Mouse (Mus musculus): ENCODE data around the gene Prim2. TPM values are rescaled to one million over a fixed set of nuclear protein-coding genes. Genes with fewer than 3 reads are reported as not detected.

Prim2 gene
- total RNA-seq, 1 experiment = 39.0 TPM

- no peak overlapping the region for H3K27ac ChIP-seq (ENCODE audit: insufficient read depth, low read depth, low read length, poor library complexity, severe bottlenecking)
- no peak overlapping the region for H3K4me3 ChIP-seq (ENCODE audit: insufficient read depth in 1 of 2, low read depth in 1 of 2, low read length in 2 of 2, poor library complexity in 1 of 2, severe bottlenecking in 1 of 2)
- no peak for DNase-seq (ENCODE audit: low read depth, low spot score)
- in situ Hi-C loops (cut with MboI; ENCODE audit: low sequenced_read_pairs in 2 of 2, unreplicated experiment in 2 of 2) = no loop called here
- H3K9me3 ChIP-seq (ENCODE audit: control insufficient read depth, insufficient read depth, low read depth, low read length) = no peaks in the 10 kb centered on the region
- TF ChIP-seq ZC3H11A (IDR thresholded peaks at IDR 0.05; ENCODE audit: borderline replicate concordance, low read depth, low read length) (no peak), CHD2 (IDR thresholded peaks at IDR 0.05; ENCODE audit: low read depth, low read length) (no peak), HCFC1 (IDR thresholded peaks at IDR 0.05; ENCODE audit: borderline replicate concordance, insufficient read depth, low read length) (no peak), MAFK (IDR thresholded peaks at IDR 0.05; ENCODE audit: insufficient read depth, low read depth, low read length) (no peak), ZNF384 (IDR thresholded peaks at IDR 0.05; ENCODE audit: low read depth, low read length) (no peak)
- no peak overlapping the region for H3K9ac ChIP-seq (ENCODE audit: insufficient read depth, low read depth, low read length, poor library complexity, severe bottlenecking)
- no peaks in the 10 kb centered on the region for H3K36me3 ChIP-seq (ENCODE audit: control insufficient read depth, insufficient read depth, low read length, poor library complexity, severe bottlenecking)
- no peaks in the 10 kb centered on the region for H3K4me1 ChIP-seq (ENCODE audit: control insufficient read depth in 2 of 2, insufficient read depth in 2 of 2, low read length in 2 of 2, poor library complexity in 1 of 2)
Observed at GRCm38 (mm10) chr1:33591997-33592608, 77.5 kb downstream of the Prim2 start.

- in situ Hi-C loops (cut with MboI; ENCODE audit: low sequenced_read_pairs in 2 of 2, unreplicated experiment in 2 of 2) = no loop called here
- no peak overlapping the region for H3K27ac ChIP-seq (ENCODE audit: insufficient read depth, low read depth, low read length, poor library complexity, severe bottlenecking)
- no peak for DNase-seq (ENCODE audit: low read depth, low spot score)
- H3K9me3 ChIP-seq (ENCODE audit: control insufficient read depth, insufficient read depth, low read depth, low read length) = no peaks in the 10 kb centered on the region
- no peak for TF ChIP-seq CHD2 (IDR thresholded peaks at IDR 0.05; ENCODE audit: low read depth, low read length)
- no peak for TF ChIP-seq ZNF384 (IDR thresholded peaks at IDR 0.05; ENCODE audit: low read depth, low read length)
- H3K36me3 ChIP-seq (ENCODE audit: control insufficient read depth, insufficient read depth, low read length, poor library complexity, severe bottlenecking) = no peaks in the 10 kb centered on the region
- no peak overlapping the region for H3K4me3 ChIP-seq (ENCODE audit: insufficient read depth in 1 of 2, low read depth in 1 of 2, low read length in 2 of 2, poor library complexity in 1 of 2, severe bottlenecking in 1 of 2)
- H3K4me1 ChIP-seq (ENCODE audit: control insufficient read depth in 2 of 2, insufficient read depth in 2 of 2, low read length in 2 of 2, poor library complexity in 1 of 2) = no peaks in the 10 kb centered on the region
- no peak overlapping the region for H3K9ac ChIP-seq (ENCODE audit: insufficient read depth, low read depth, low read length, poor library complexity, severe bottlenecking)
Observed at GRCm38 (mm10) chr1:33590556-33591411, 78.8 kb downstream of the Prim2 start.

- H3K9ac ChIP-seq (ENCODE audit: insufficient read depth, low read depth, low read length, poor library complexity, severe bottlenecking) = no peak overlapping the region
- in situ Hi-C loops (cut with MboI; ENCODE audit: low sequenced_read_pairs in 2 of 2, unreplicated experiment in 2 of 2) = no loop called here
- H3K27ac ChIP-seq (ENCODE audit: insufficient read depth, low read depth, low read length, poor library complexity, severe bottlenecking) = no peak overlapping the region
- H3K4me3 ChIP-seq (ENCODE audit: insufficient read depth in 1 of 2, low read depth in 1 of 2, low read length in 2 of 2, poor library complexity in 1 of 2, severe bottlenecking in 1 of 2) = no peak overlapping the region
- no peaks in the 10 kb centered on the region for H3K9me3 ChIP-seq (ENCODE audit: control insufficient read depth, insufficient read depth, low read depth, low read length)
- H3K4me1 ChIP-seq (ENCODE audit: control insufficient read depth in 2 of 2, insufficient read depth in 2 of 2, low read length in 2 of 2, poor library complexity in 1 of 2) = peaks cover 0 to under 1% of the 10 kb centered on the region in 2 experiments; a peak in 1 of 4 replicates
- no peaks in the 10 kb centered on the region for H3K36me3 ChIP-seq (ENCODE audit: control insufficient read depth, insufficient read depth, low read length, poor library complexity, severe bottlenecking)
- DNase-seq (ENCODE audit: low read depth, low spot score) = no peak
- TF ChIP-seq MAFK (IDR thresholded peaks at IDR 0.05; ENCODE audit: insufficient read depth, low read depth, low read length) (no peak), ZNF384 (IDR thresholded peaks at IDR 0.05; ENCODE audit: low read depth, low read length) (no peak), HCFC1 (IDR thresholded peaks at IDR 0.05; ENCODE audit: borderline replicate concordance, insufficient read depth, low read length) (no peak), ZC3H11A (IDR thresholded peaks at IDR 0.05; ENCODE audit: borderline replicate concordance, low read depth, low read length) (no peak), CHD2 (IDR thresholded peaks at IDR 0.05; ENCODE audit: low read depth, low read length) (no peak)
Observed at GRCm38 (mm10) chr1:33589531-33589930, 80.1 kb downstream of the Prim2 start.

GRCm38 (mm10) chr1:33588557-33588956 is 81.0 kb downstream of the Prim2 start:
- Histone ChIP-seq H3K36me3 (ENCODE audit: control insufficient read depth, insufficient read depth, low read length, poor library complexity, severe bottlenecking) (no peaks in the 10 kb centered on the region), H3K9ac (ENCODE audit: insufficient read depth, low read depth, low read length, poor library complexity, severe bottlenecking) (no peak overlapping the region), H3K4me3 (ENCODE audit: insufficient read depth in 1 of 2, low read depth in 1 of 2, low read length in 2 of 2, poor library complexity in 1 of 2, severe bottlenecking in 1 of 2) (no peak overlapping the region), H3K27ac (ENCODE audit: insufficient read depth, low read depth, low read length, poor library complexity, severe bottlenecking) (no peak overlapping the region), H3K9me3 (ENCODE audit: control insufficient read depth, insufficient read depth, low read depth, low read length) (no peaks in the 10 kb centered on the region), H3K4me1 (ENCODE audit: control insufficient read depth in 2 of 2, insufficient read depth in 2 of 2, low read length in 2 of 2, poor library complexity in 1 of 2) (peaks cover 0 to 2% of the 10 kb centered on the region in 2 experiments; a peak in 1 of 4 replicates)
- in situ Hi-C loops (cut with MboI; ENCODE audit: low sequenced_read_pairs in 2 of 2, unreplicated experiment in 2 of 2) = no loop called here
- TF ChIP-seq MAFK (IDR thresholded peaks at IDR 0.05; ENCODE audit: insufficient read depth, low read depth, low read length) (no peak), CHD2 (IDR thresholded peaks at IDR 0.05; ENCODE audit: low read depth, low read length) (no peak), ZNF384 (IDR thresholded peaks at IDR 0.05; ENCODE audit: low read depth, low read length) (no peak), HCFC1 (IDR thresholded peaks at IDR 0.05; ENCODE audit: borderline replicate concordance, insufficient read depth, low read length) (no peak), ZC3H11A (IDR thresholded peaks at IDR 0.05; ENCODE audit: borderline replicate concordance, low read depth, low read length) (no peak)
- DNase-seq (ENCODE audit: low read depth, low spot score) = no peak
